Mouse (Mus musculus): ENCODE measurements at regions not wholly inside any gene's neighbourhood (a gene's known extent, or its start where the extent isn't known, plus 50 kb on each side); places are given as distances from the start of the nearest gene placed in this dataset.

GRCm38 (mm10) chr2:179354866-179355265 lies 87.4 kb upstream of the Cdh4 start:
- no peak for DNase-seq (ENCODE audit: low spot score)

GRCm38 (mm10) chr2:179370882-179371546 lies 71.2 kb upstream of the Cdh4 start:
- no peak for DNase-seq (ENCODE audit: low spot score)

GRCm38 (mm10) chr2:179371553-179371952 lies 70.7 kb upstream of the Cdh4 start:
- no peak for DNase-seq (ENCODE audit: low spot score)

GRCm38 (mm10) chr2:179379691-179380443 lies 62.4 kb upstream of the Cdh4 start:
- DNase-seq (ENCODE audit: low spot score), result no peak

GRCm38 (mm10) chr2:179380444-179380705 lies 61.9 kb upstream of the Cdh4 start:
- no peak for DNase-seq (ENCODE audit: low spot score)

- no peak for DNase-seq (ENCODE audit: low spot score)
Measured at GRCm38 (mm10) chr2:179381916-179382315, 60.3 kb upstream of the Cdh4 start.

- DNase-seq (ENCODE audit: low spot score), result no peak
Measured at GRCm38 (mm10) chr2:179382594-179382993, 59.6 kb upstream of the Cdh4 start.

- no peak for DNase-seq (ENCODE audit: low spot score)
Measured at GRCm38 (mm10) chr2:179386871-179387270, 55.4 kb upstream of the Cdh4 start.

- DNase-seq (ENCODE audit: low spot score), result no peak
Measured at GRCm38 (mm10) chr2:179390486-179390885, 51.7 kb upstream of the Cdh4 start.

GRCm38 (mm10) chr2:179390924-179391461 lies 51.2 kb upstream of the Cdh4 start:
- no peak for DNase-seq (ENCODE audit: low spot score)
